Mouse (Mus musculus) heart, adult 2 months (tissue): ENCODE results near the gene Gm3238.

Source experiments
- CTCF ChIP-seq: fragments of 200-600 bp; IDR thresholded peaks from 2 replicates; pipeline ENCODE4 v1.8.1; 2022; ENCODE audit warnings: antibody characterized with exemption, mild to moderate bottlenecking, moderate library complexity
- EP300 ChIP-seq: fragments of 200-500 bp; IDR thresholded peaks from 2 replicates; pipeline ENCODE4 v1.6.1; 2011; ENCODE audit warnings: low read depth, low read length, control low read depth; ENCODE audit not compliant: insufficient read depth
- POLR2A ChIP-seq: fragments of 200-500 bp; IDR thresholded peaks from 2 replicates; pipeline ENCODE4 v1.6.1; 2011; ENCODE audit warnings: mild to moderate bottlenecking, low read depth, low read length, control low read depth; ENCODE audit not compliant: insufficient read depth

- peak; percentile 56 for TF ChIP-seq CTCF
- TF ChIP-seq EP300: no peak
- no peak for TF ChIP-seq POLR2A
Observed at GRCm38 (mm10) chr10:77728280-77728679, 42.8 kb downstream of the Gm3238 start.
